Mouse (Mus musculus) CH12.LX (cell line): ENCODE measurements at regions not wholly inside any gene's neighbourhood (a gene's known extent, or its start where the extent isn't known, plus 50 kb on each side); places are given as distances from the start of the nearest gene placed in this dataset.

Experiments
- DNase-seq: peaks from one replicate; pipeline ENCODE4 v3.0.0-alpha.2; 2013; ENCODE audit errors: extremely low read depth
- H3K27ac ChIP-seq: 2 replicates; pipeline ENCODE4 v1.5.1; 2012; ENCODE audit warnings: low read depth, mild to moderate bottlenecking, control low read depth, moderate library complexity; ENCODE audit not compliant: insufficient read depth
- H3K27me3 ChIP-seq: replicated peaks from 2 replicates; pipeline ENCODE3; 2012; ENCODE audit warnings: inconsistent platforms
- H3K36me3 ChIP-seq, 2 experiments: replicated peaks in 1 of 2; 2 replicates each; pipeline versions ENCODE3 to v1.6.1; 2012; ENCODE audit warnings: inconsistent platforms in 1 of 2, low read length in 1 of 2, mild to moderate bottlenecking in 1 of 2, mixed read lengths in 1 of 2, moderate library complexity in 1 of 2; ENCODE audit not compliant: control insufficient read depth in 1 of 2, insufficient read depth in 1 of 2
- H3K4me1 ChIP-seq, 2 experiments: 2 replicates each; pipeline ENCODE4 v1.6.1; 2012; ENCODE audit warnings: inconsistent platforms in 1 of 2, moderate library complexity in 1 of 2; ENCODE audit not compliant: insufficient read depth in 2 of 2, control insufficient read depth in 1 of 2
- H3K4me2 ChIP-seq: 2 replicates; pipeline ENCODE4 v1.6.1; 2012; ENCODE audit warnings: low read depth, mild to moderate bottlenecking, control low read depth; ENCODE audit not compliant: poor library complexity, insufficient read depth, severe bottlenecking
- H3K4me3 ChIP-seq, 3 experiments: fragments of 150-350 bp in 1 of 3; sonication (generic) in 1 of 3; replicated peaks in 1 of 3; 2 replicates each; pipeline versions ENCODE3 to v1.5.1; 2011 to 2012; ENCODE audit warnings: low read depth in 2 of 3, low read length in 2 of 3, mild to moderate bottlenecking in 2 of 3, moderate library complexity in 2 of 3, control low read depth in 1 of 3, improper control_type of control experiment in 1 of 3, inconsistent platforms in 1 of 3, mixed read lengths in 1 of 3; ENCODE audit not compliant: poor library complexity in 1 of 3
- H3K79me2 ChIP-seq: replicated peaks from 2 replicates; pipeline ENCODE4 v1.6.1; 2012; ENCODE audit warnings: mild to moderate bottlenecking, moderate library complexity; ENCODE audit not compliant: control insufficient read depth, poor library complexity, insufficient read depth, severe bottlenecking; ENCODE audit errors: extremely low read depth
- H3K9ac ChIP-seq: 2 replicates; pipeline ENCODE4 v1.6.1; 2012; ENCODE audit warnings: low read depth, mild to moderate bottlenecking, control low read depth, moderate library complexity; ENCODE audit not compliant: insufficient read depth
- H3K9me3 ChIP-seq: replicated peaks from 2 replicates; pipeline ENCODE3; 2012; ENCODE audit warnings: low read length, inconsistent platforms, mixed read lengths
- CTCF ChIP-seq, 2 experiments: IDR thresholded peaks in 1 of 2; conservative IDR thresholded peaks in 1 of 2; 2 replicates each; pipeline ENCODE4 v1.5.1; 2011 to 2012; ENCODE audit warnings: low read depth in 2 of 2, low read length in 2 of 2, improper control_type of control experiment in 1 of 2, inconsistent platforms in 1 of 2, mild to moderate bottlenecking in 1 of 2, moderate library complexity in 1 of 2
- ELF1 ChIP-seq: IDR thresholded peaks from 2 replicates; pipeline ENCODE4 v1.6.1; 2014; ENCODE audit warnings: low read depth, mild to moderate bottlenecking, inconsistent platforms, low read length, improper control_type of control experiment
- HCFC1 ChIP-seq: IDR thresholded peaks from 2 replicates; pipeline ENCODE4 v1.6.1; 2012; ENCODE audit warnings: low read depth, mild to moderate bottlenecking, inconsistent platforms, low read length, improper control_type of control experiment
- IRF4 ChIP-seq: IDR thresholded peaks from 2 replicates; pipeline ENCODE4 v1.6.1; 2014; ENCODE audit warnings: low read depth, mild to moderate bottlenecking, inconsistent platforms, low read length, improper control_type of control experiment
- KAT2A ChIP-seq: IDR thresholded peaks from 2 replicates; pipeline ENCODE4 v1.6.1; 2012; ENCODE audit warnings: low read length, improper control_type of control experiment, inconsistent platforms; ENCODE audit not compliant: insufficient replicate concordance
- MAFK ChIP-seq: IDR thresholded peaks from 2 replicates; pipeline ENCODE4 v1.6.1; 2011; ENCODE audit warnings: low read length, improper control_type of control experiment; ENCODE audit not compliant: insufficient replicate concordance
- MAZ ChIP-seq: IDR thresholded peaks from 2 replicates; pipeline ENCODE4 v1.6.1; 2012; ENCODE audit warnings: low read depth, mild to moderate bottlenecking, inconsistent platforms, low read length, improper control_type of control experiment, moderate library complexity
- MXI1 ChIP-seq: IDR thresholded peaks from 2 replicates; pipeline ENCODE4 v1.6.1; 2011; ENCODE audit warnings: mild to moderate bottlenecking, low read depth, low read length, improper control_type of control experiment
- POLR2A ChIP-seq: IDR thresholded peaks from 2 replicates; pipeline ENCODE4 v1.6.1; 2011; ENCODE audit warnings: low read depth, mild to moderate bottlenecking, improper control_type of control experiment, low read length
- POLR2AphosphoS2 ChIP-seq: IDR thresholded peaks from 2 replicates; pipeline ENCODE4 v1.6.1; 2011; ENCODE audit warnings: low read depth, low read length, improper control_type of control experiment
- RAD21 ChIP-seq: IDR thresholded peaks from 2 replicates; pipeline ENCODE4 v1.6.1; 2011; ENCODE audit warnings: low read depth, mild to moderate bottlenecking, low read length, improper control_type of control experiment, moderate library complexity
- SIN3A ChIP-seq: IDR thresholded peaks from 2 replicates; pipeline ENCODE4 v1.6.1; 2012; ENCODE audit warnings: low read length, improper control_type of control experiment, inconsistent platforms
- SMC3 ChIP-seq: IDR thresholded peaks from 2 replicates; pipeline ENCODE4 v1.6.1; 2011; ENCODE audit warnings: low read depth, low read length, improper control_type of control experiment
- TBP ChIP-seq: conservative IDR thresholded peaks from 2 replicates; pipeline ENCODE4 v1.6.1; 2011; ENCODE audit warnings: low read depth, low read length, improper control_type of control experiment
- USF2 ChIP-seq: conservative IDR thresholded peaks from 2 replicates; pipeline ENCODE4 v1.6.1; 2011; ENCODE audit warnings: low read depth, low read length, improper control_type of control experiment
- ZC3H11A ChIP-seq: IDR thresholded peaks from 2 replicates; pipeline ENCODE4 v1.6.1; 2012; ENCODE audit warnings: low read depth, mild to moderate bottlenecking, inconsistent platforms, low read length, improper control_type of control experiment
- ZKSCAN1 ChIP-seq: IDR thresholded peaks from 2 replicates; pipeline ENCODE4 v1.6.1; 2012; ENCODE audit warnings: low read depth, inconsistent platforms, low read length, improper control_type of control experiment, borderline replicate concordance
- dilution Hi-C: fragments of 300-500 bp; cut with MboI; formaldehyde crosslinking; loops from 2 replicates; pipeline ENCODE4 v1.14.3; 2020; ENCODE audit warnings: low sequenced_read_pairs; ENCODE audit not compliant: extremely low pct_unique_long_range_greater_than_20kb, extremely low pct_ligation_motif_present
- in situ Hi-C: fragments of 300-500 bp; cut with MboI; formaldehyde crosslinking; loops from 3 replicates; pipeline ENCODE4 v1.14.3; 2019; ENCODE audit warnings: low sequenced_read_pairs, low pct_ligation_motif_present, low pct_unique_long_range_greater_than_20kb, mixed read lengths

GRCm38 (mm10) chr4:31851006-31851405 is 112.9 kb upstream of the Map3k7 start:
- Histone ChIP-seq H3K9me3 (no peaks in the 10 kb centered on the region), H3K79me2 (no peaks in the 10 kb centered on the region), H3K27me3 (no peaks in the 10 kb centered on the region), H3K4me1 (no peaks in the 10 kb centered on the region), H3K4me2 (peak overlapping the region; percentile 29; the same call in 1 of the 2 replicates), H3K36me3 (no peaks in the 10 kb centered on the region), H3K9ac (no peak overlapping the region), H3K27ac (no peak overlapping the region), H3K4me3 (no peak overlapping the region)
- in situ Hi-C loops (no loop called here), dilution Hi-C loops (no loop called here)
- DNase-seq = peak; percentile 55
- no peak for TF ChIP-seq POLR2A
- no peak for TF ChIP-seq MAZ
- peak; percentile 59 for TF ChIP-seq SMC3
- peak; percentile 64 to 75 for TF ChIP-seq CTCF (conservative IDR thresholded peaks at IDR 0.05 in 1 of 2, IDR thresholded peaks at IDR 0.05 in 1 of 2; ENCODE audit: low read depth in 2 of 2, low read length in 2 of 2)
- no peak for TF ChIP-seq ZC3H11A
- no peak for TF ChIP-seq TBP
- peak; percentile 54 for TF ChIP-seq RAD21

GRCm38 (mm10) chr4:31853851-31854250 is 110.0 kb upstream of the Map3k7 start:
- H3K9ac ChIP-seq = no peak overlapping the region
- no peaks in the 10 kb centered on the region for H3K9me3 ChIP-seq
- H3K27me3 ChIP-seq = no peaks in the 10 kb centered on the region
- no peak for TF ChIP-seq HCFC1
- TF ChIP-seq MAFK = no peak
- no peak for TF ChIP-seq TBP
- TF ChIP-seq ZKSCAN1 = no peak
- TF ChIP-seq MXI1 = no peak
- no peak for TF ChIP-seq IRF4
- TF ChIP-seq RAD21 = no peak
- no peak for TF ChIP-seq SIN3A
- TF ChIP-seq KAT2A = no peak
- no peak for TF ChIP-seq POLR2A
- no peak for TF ChIP-seq USF2
- TF ChIP-seq MAZ = no peak
- no peak for TF ChIP-seq POLR2AphosphoS2
- TF ChIP-seq ELF1 = no peak
- TF ChIP-seq, all 38 proteins: peak for 0
- H3K36me3 ChIP-seq = no peaks in the 10 kb centered on the region
- no peak overlapping the region for H3K27ac ChIP-seq
- no peak overlapping the region for H3K4me2 ChIP-seq
- H3K79me2 ChIP-seq = no peaks in the 10 kb centered on the region
- in situ Hi-C loops (no loop called here), dilution Hi-C loops (no loop called here)
- no peak overlapping the region for H3K4me3 ChIP-seq
- H3K4me1 ChIP-seq = 0 out of 4 replicates have a peak, but pooled peaks cover 0 to 2% of the 10 kb centered on the region in 2 experiments
- DNase-seq = no peak
